Mouse (Mus musculus) small intestine, adult 2 months (tissue): ENCODE measurements around the gene Olfr30. TPM values are rescaled to one million over a fixed set of nuclear protein-coding genes. Genes with fewer than 3 reads are reported as not detected.
"Not testable (repeated sequence)": the region's sequence is repeated elsewhere in the genome, so short reads cannot be mapped to it uniquely, and the experiment has no call there.

ENCODE experiments used
- H3K27ac ChIP-seq: fragments of 200-500 bp; 2 replicates; pipeline ENCODE4 v1.5.1; 2012; ENCODE audit warnings: low read depth, low read length, control low read depth, inconsistent platforms; ENCODE audit not compliant: insufficient read depth
- H3K27me3 ChIP-seq: fragments of 200-500 bp; 2 replicates; pipeline ENCODE4 v1.6.1; 2012; ENCODE audit warnings: mild to moderate bottlenecking, moderate library complexity, low read length, inconsistent platforms; ENCODE audit not compliant: control insufficient read depth, insufficient read depth
- H3K36me3 ChIP-seq: fragments of 200-500 bp; 2 replicates; pipeline ENCODE4 v1.6.1; 2012; ENCODE audit warnings: mild to moderate bottlenecking, low read length, control low read depth, inconsistent platforms; ENCODE audit not compliant: control insufficient read depth, insufficient read depth
- H3K4me1 ChIP-seq: fragments of 200-500 bp; 2 replicates; pipeline ENCODE4 v1.6.1; 2012; ENCODE audit warnings: low read length, inconsistent platforms, mixed read lengths; ENCODE audit not compliant: control insufficient read depth, insufficient read depth, insufficient read length
- H3K4me3 ChIP-seq: fragments of 200-500 bp; 2 replicates; pipeline ENCODE4 v1.5.1; 2012; ENCODE audit warnings: low read depth, mild to moderate bottlenecking, control low read depth, inconsistent platforms, low read length, moderate library complexity
- CTCF ChIP-seq: fragments of 200-500 bp; IDR thresholded peaks from 2 replicates; pipeline ENCODE4 v1.5.1; 2012; ENCODE audit warnings: low read depth, mild to moderate bottlenecking, control low read depth, inconsistent platforms, low read length, moderate library complexity, mixed read lengths; ENCODE audit not compliant: insufficient replicate concordance, insufficient read length; ENCODE audit errors: extremely low read depth
- POLR2A ChIP-seq: fragments of 200-500 bp; IDR thresholded peaks from 2 replicates; pipeline ENCODE4 v1.6.1; 2012; ENCODE audit warnings: low read depth, mild to moderate bottlenecking, control low read depth, inconsistent platforms, low read length, moderate library complexity
- WGBS: fragments of 180-500 bp; shearing (Covaris S2); methylation state at CpG from one replicate; pipeline ENCODE4 v1.1.7; 2018; 5-methylcytosine and 5-hydroxymethylcytosine counted together
- polyA plus RNA-seq: library from polyadenylated mRNA; depleted of rRNA; stranded (reverse); fragments of >200 nt; gene quantifications from 2 replicates; pipeline ENCODE4 v1.2.3, GENCODE M21; 2012; rRNA removed

Olfr30 gene
- polyA plus RNA-seq, result not detected in 2 replicates

DNA sequence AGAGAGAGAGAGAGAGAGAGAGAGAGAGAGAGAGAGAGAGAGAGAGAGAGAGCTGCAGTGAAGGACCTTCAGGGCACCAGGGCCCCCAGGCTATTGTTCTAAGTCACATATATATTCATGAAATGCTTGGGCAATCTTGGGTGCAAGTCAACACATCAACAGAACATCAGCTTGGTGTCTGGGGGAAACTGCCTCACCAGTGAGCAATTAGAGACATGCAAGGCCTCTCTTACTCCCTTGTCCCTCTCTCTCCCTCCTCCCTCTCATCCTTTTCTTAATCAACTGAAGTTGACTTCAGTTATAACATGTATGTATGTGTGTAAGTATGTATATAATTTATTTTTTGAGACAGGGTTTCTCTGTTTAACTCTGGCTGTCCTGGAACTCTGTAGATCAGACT, at the start of gene Olfr30:
Gene Olfr30, minus strand, starts transcription at position 101 of the 400 bp plus-strand sequence.
- Histone ChIP-seq H3K36me3 (no peaks in the 10 kb centered on the region), H3K4me1 (no peaks in the 10 kb centered on the region), H3K27ac (no peak within 1 kb of the TSS), H3K27me3 (no peaks in the 10 kb centered on the region), H3K4me3 (no peak within 1 kb of the TSS)
- TF ChIP-seq POLR2A, result no peak
- no peak for TF ChIP-seq CTCF

DNA sequence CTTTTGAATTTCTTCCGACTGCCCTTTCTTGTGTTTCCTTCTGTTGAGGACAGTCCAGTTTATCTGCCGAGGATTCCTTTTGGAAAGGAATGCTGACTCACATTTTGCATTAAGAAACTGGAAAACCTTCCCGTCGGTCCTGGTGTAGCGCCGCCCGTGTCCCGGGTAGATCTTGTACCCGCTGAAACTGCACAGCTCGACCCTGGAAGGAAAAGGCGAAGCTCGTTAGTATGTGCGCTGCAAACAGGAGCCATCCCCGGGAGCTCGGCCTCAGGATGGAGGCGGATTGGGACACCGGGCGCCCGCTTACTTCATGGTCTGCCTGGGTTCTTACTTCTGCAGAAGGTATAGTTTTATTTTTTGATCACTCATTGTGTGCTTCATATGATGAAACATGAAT, 47.0 kb upstream of the Olfr30 start:
- H3K4me1 ChIP-seq, H3K36me3 ChIP-seq, H3K27ac ChIP-seq, H3K4me3 ChIP-seq, H3K27me3 ChIP-seq: not testable (repeated sequence)
- 83% methylated on average over 19 of the region's 19 CpGs for WGBS

DNA sequence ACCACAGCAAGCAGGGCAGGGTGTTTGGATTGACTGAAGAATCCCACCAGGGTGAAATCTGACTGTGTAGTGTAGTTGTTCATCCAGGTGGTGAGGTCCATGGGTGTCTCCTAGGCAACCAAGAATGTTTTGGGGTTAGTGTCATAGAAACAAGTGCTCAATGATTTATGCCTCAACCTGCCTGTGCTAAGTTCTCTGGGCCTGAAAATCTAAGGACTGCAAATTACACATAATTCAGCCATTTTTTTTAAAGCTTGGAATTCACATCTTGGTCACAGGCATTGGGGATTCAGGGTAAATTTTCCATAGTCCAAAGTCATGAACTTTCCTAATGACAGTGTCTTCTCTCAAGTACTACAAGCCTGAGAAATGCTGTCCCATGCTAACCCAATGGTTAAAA, 40.4 kb upstream of the Olfr30 start, which contains the start of gene Olfr331:
Gene Olfr331, minus strand, starts transcription at position 101 of the 400 bp plus-strand sequence.
- H3K27ac ChIP-seq, H3K27me3 ChIP-seq, H3K4me3 ChIP-seq, H3K4me1 ChIP-seq, H3K36me3 ChIP-seq: not testable (repeated sequence)

DNA sequence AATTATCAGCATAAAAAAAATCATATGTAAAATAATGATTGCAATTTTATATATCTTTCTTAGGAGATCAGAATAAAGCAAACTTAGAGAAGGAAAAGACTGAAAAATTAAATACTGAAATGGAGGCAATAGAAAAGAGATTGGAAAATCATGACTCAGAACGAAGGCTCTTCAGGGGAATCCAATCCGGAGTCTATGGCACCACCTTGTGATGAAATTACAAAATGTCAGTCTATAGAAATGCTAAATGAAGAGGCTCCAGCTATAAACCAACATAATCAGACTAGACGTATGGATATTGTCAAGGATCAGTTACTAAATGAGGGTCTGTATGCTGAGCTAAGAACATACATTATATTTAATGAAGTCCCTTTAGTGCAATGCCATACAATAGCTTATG, 37.2 kb upstream of the Olfr30 start:
- 32% methylated on average over 3 of the region's 3 CpGs for WGBS
- Histone ChIP-seq H3K27ac (no peak overlapping the region), H3K27me3 (no peaks in the 10 kb centered on the region), H3K4me1 (no peaks in the 10 kb centered on the region), H3K4me3 (no peak overlapping the region), H3K36me3 (no peaks in the 10 kb centered on the region)
- no peak for TF ChIP-seq POLR2A
- no peak for TF ChIP-seq CTCF

DNA sequence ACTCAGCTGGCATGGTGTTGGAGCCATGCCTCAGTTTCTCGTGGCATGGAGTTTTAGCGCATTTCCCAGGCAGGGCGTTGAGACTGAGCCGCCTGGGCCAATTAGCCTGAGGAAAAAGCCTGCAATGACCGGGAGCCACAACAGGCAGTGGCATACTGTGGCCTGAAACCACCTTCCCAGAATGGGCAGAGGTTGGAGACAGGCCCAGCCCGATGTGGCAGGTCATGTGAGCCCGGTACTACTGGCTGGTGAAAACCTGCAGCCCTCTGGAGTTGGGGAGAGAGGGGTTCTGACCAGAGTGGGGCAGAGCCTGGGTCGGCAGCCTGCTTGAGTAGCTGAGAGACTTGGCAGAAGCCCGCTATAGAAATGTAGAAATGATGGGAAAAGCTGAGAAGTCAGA, 36.7 kb upstream of the Olfr30 start:
- WGBS, result 83% methylated on average over 9 of the region's 9 CpGs
- Histone ChIP-seq H3K4me1 (no peaks in the 10 kb centered on the region), H3K4me3 (no peak overlapping the region), H3K27me3 (no peaks in the 10 kb centered on the region), H3K36me3 (no peaks in the 10 kb centered on the region), H3K27ac (no peak overlapping the region)
- TF ChIP-seq CTCF (no peak), POLR2A (no peak)

DNA sequence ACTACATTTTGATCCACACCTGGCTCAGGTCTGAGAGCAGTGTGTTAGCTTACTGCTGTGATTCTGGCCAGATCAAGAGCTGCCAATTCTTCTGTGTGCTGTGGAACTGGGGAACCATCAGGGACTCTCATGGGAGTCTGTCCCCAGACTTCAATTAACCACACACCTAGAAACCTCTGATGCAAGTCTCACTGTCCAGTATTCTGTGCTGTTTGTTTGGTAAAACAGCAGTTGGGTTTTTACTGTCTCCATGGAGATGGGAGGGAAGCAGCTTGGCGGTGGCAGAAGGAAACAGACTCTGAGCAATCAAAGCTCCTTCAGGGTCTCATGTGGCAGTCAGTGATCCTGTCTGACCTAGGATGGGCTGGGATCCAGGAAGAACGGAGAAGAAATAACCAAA, 30.4 kb upstream of the Olfr30 start, which contains the start of gene Olfr332:
Gene Olfr332, minus strand, starts transcription at position 101 of the 400 bp plus-strand sequence.
- Histone ChIP-seq H3K36me3 (no peaks in the 10 kb centered on the region), H3K4me1 (no peaks in the 10 kb centered on the region), H3K27me3 (peaks cover 3% of the 10 kb centered on the region; the same call in 1 of the 2 replicates), H3K4me3 (no peak within 1 kb of the TSS), H3K27ac (no peak within 1 kb of the TSS)
- 57% methylated on average over 2 of the region's 2 CpGs for WGBS
- TF ChIP-seq POLR2A, result no peak
- TF ChIP-seq CTCF, result no peak

DNA sequence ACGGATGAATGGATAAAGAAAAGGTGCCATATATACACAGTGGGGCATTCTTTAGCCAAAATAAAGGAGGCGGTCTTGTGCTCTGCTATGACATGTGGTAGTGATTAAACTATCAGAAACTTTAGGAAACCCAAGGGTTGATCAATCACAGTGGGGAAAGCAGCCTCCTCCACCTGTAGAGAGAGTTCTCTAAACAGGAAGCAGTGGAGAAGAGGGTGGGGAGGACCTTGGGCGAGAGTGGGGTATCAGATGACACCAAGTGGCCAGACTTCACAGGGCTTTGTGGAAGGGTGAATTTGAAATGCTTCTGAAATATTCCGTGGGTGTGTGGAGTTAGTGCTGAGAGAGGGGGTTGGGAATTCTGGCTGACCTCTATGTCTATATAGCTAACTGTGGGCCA, 8.5 kb downstream of the Olfr30 start:
- H3K4me1 ChIP-seq, result no peaks in the 10 kb centered on the region
- H3K4me3 ChIP-seq, result no peak overlapping the region
- no peak for TF ChIP-seq CTCF
- no peak for TF ChIP-seq POLR2A
- H3K27me3 ChIP-seq, result no peaks in the 10 kb centered on the region
- no peaks in the 10 kb centered on the region for H3K36me3 ChIP-seq
- no peak overlapping the region for H3K27ac ChIP-seq
- WGBS, result 60% methylated on average over 4 of the region's 4 CpGs

DNA sequence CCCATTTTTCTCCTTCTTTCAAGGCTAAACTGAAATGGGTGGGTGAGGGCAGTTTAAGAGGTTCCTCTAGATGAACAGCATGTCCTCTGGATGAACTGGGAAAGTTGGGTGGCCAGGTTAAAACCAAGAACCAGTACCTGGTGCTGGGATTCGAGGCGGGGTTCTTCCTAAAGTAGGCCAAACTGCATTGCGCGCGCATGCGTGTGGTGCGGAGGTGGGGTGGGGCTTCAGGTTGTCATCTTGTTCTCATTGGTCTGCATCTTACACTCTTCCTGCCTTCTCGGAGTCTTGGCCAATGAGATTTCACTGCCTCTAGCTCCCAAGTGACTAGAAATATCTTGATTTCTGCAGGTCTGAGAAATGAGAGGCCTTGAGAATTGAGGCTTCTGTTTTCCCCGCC, 9.3 kb downstream of the Olfr30 start, which contains the start of gene Lypd9:
Gene Lypd9, minus strand, starts transcription at position 165 of the 400 bp plus-strand sequence.
- Histone ChIP-seq H3K4me1 (no peaks in the 10 kb centered on the region), H3K36me3 (no peaks in the 10 kb centered on the region), H3K4me3 (no peak within 1 kb of the TSS), H3K27ac (no peak within 1 kb of the TSS), H3K27me3 (no peaks in the 10 kb centered on the region)
- 97% methylated on average over 9 of the region's 9 CpGs for WGBS
- no peak for TF ChIP-seq CTCF
- no peak for TF ChIP-seq POLR2A
